Mouse (Mus musculus) MEL (cell line): ENCODE data around the gene Swsap1. TPM values are rescaled to one million over a fixed set of nuclear protein-coding genes. Genes with fewer than 3 reads are reported as not detected.
A peak's percentile ranks its signal among the peaks of the same experiment; 100 is the strongest.

ENCODE experiments used
- DNase-seq: peaks from one replicate; pipeline ENCODE4 v3.0.0; 2011; ENCODE audit warnings: low read depth, low spot score
- H3K27ac ChIP-seq: 2 replicates; pipeline ENCODE4 v1.5.1; 2012; ENCODE audit warnings: low read depth, mild to moderate bottlenecking, control low read depth, low read length, moderate library complexity; ENCODE audit not compliant: control insufficient read depth
- H3K27me3 ChIP-seq, 2 experiments: fragments of 150-350 bp in 1 of 2; sonication (generic) in 1 of 2; 2 replicates each; pipeline ENCODE4 v1.6.1; 2012; ENCODE audit warnings: low read length in 2 of 2, mild to moderate bottlenecking in 2 of 2, improper control_type of control experiment in 1 of 2, moderate library complexity in 1 of 2; ENCODE audit not compliant: insufficient read depth in 2 of 2, control insufficient read depth in 1 of 2
- H3K36me3 ChIP-seq, 2 experiments: 2 replicates each; pipeline ENCODE4 v1.6.1; 2012 to 2014; ENCODE audit warnings: low read length in 2 of 2, improper control_type of control experiment in 1 of 2, inconsistent platforms in 1 of 2, mild to moderate bottlenecking in 1 of 2; ENCODE audit not compliant: insufficient read depth in 2 of 2, control insufficient read depth in 1 of 2
- H3K4me1 ChIP-seq, 2 experiments: fragments of 150-350 bp in 1 of 2; sonication (generic) in 1 of 2; 2 replicates each; pipeline ENCODE4 v1.6.1; 2012; ENCODE audit warnings: low read length in 2 of 2, improper control_type of control experiment in 1 of 2, mild to moderate bottlenecking in 1 of 2; ENCODE audit not compliant: insufficient read depth in 2 of 2, control insufficient read depth in 1 of 2
- H3K4me3 ChIP-seq, 2 experiments: fragments of 150-350 bp in 1 of 2; sonication (generic) in 1 of 2; 2 replicates each; pipeline ENCODE4 v1.5.1; 2012; ENCODE audit warnings: low read depth in 2 of 2, low read length in 2 of 2, mild to moderate bottlenecking in 2 of 2, moderate library complexity in 2 of 2, control low read depth in 1 of 2, improper control_type of control experiment in 1 of 2; ENCODE audit not compliant: control insufficient read depth in 1 of 2, insufficient read depth in 1 of 2
- H3K79me2 ChIP-seq: 2 replicates; pipeline ENCODE4 v1.6.1; 2012; ENCODE audit warnings: mild to moderate bottlenecking, low read length, moderate library complexity; ENCODE audit not compliant: control insufficient read depth, poor library complexity, insufficient read depth
- H3K9ac ChIP-seq: 2 replicates; pipeline ENCODE4 v1.6.1; 2012; ENCODE audit warnings: low read depth, mild to moderate bottlenecking, control low read depth, low read length, moderate library complexity; ENCODE audit not compliant: control insufficient read depth, poor library complexity, severe bottlenecking
- H3K9me3 ChIP-seq: fragments of 150-350 bp; sonication (generic); replicated peaks from 2 replicates; pipeline ENCODE4 v1.6.1; 2012; ENCODE audit warnings: mild to moderate bottlenecking, low read length, improper control_type of control experiment, moderate library complexity; ENCODE audit not compliant: insufficient read depth
- BHLHE40 ChIP-seq: IDR thresholded peaks from 2 replicates; pipeline ENCODE4 v1.6.1; 2012; ENCODE audit warnings: low read depth, mild to moderate bottlenecking, inconsistent platforms, low read length, improper control_type of control experiment, borderline replicate concordance
- CHD2 ChIP-seq: IDR thresholded peaks from 2 replicates; pipeline ENCODE4 v1.6.1; 2011; ENCODE audit warnings: low read length, improper control_type of control experiment
- CTCF ChIP-seq, 3 experiments: IDR thresholded peaks in 2 of 3; conservative IDR thresholded peaks in 1 of 3; 2 replicates each; pipeline ENCODE4 v1.5.1; 2011 to 2012; ENCODE audit warnings: low read length in 3 of 3, low read depth in 2 of 3, mild to moderate bottlenecking in 2 of 3, improper control_type of control experiment in 1 of 3, inconsistent platforms in 1 of 3, mixed read lengths in 1 of 3, moderate library complexity in 1 of 3; ENCODE audit not compliant: control insufficient read depth in 1 of 3, insufficient read depth in 1 of 3, poor library complexity in 1 of 3, severe bottlenecking in 1 of 3
- GABPA ChIP-seq: IDR thresholded peaks from 2 replicates; pipeline ENCODE4 v1.6.1; 2012; ENCODE audit warnings: low read depth, mild to moderate bottlenecking, inconsistent platforms, low read length, improper control_type of control experiment, moderate library complexity
- JUND ChIP-seq: IDR thresholded peaks from 2 replicates; pipeline ENCODE4 v1.6.1; 2011; ENCODE audit warnings: low read depth, mild to moderate bottlenecking, improper control_type of control experiment, low read length
- MAZ ChIP-seq: IDR thresholded peaks from 2 replicates; pipeline ENCODE4 v1.6.1; 2012; ENCODE audit warnings: low read depth, mild to moderate bottlenecking, inconsistent platforms, low read length, improper control_type of control experiment
- MYB ChIP-seq: IDR thresholded peaks from 2 replicates; pipeline ENCODE4 v1.6.1; 2011; ENCODE audit warnings: mild to moderate bottlenecking, low read depth, low read length, improper control_type of control experiment
- MYC ChIP-seq: IDR thresholded peaks from 2 replicates; pipeline ENCODE4 v1.6.1; 2011; ENCODE audit warnings: low read depth, mild to moderate bottlenecking, low read length, improper control_type of control experiment, moderate library complexity
- NRF1 ChIP-seq: IDR thresholded peaks from 2 replicates; pipeline ENCODE4 v1.6.1; 2014; ENCODE audit warnings: low read depth, mild to moderate bottlenecking, inconsistent platforms, low read length, improper control_type of control experiment, moderate library complexity; ENCODE audit not compliant: poor library complexity, insufficient read depth, severe bottlenecking
- POLR2AphosphoS2 ChIP-seq: IDR thresholded peaks from 2 replicates; pipeline ENCODE4 v1.6.1; 2011; ENCODE audit warnings: low read length, improper control_type of control experiment
- POLR2AphosphoS5 ChIP-seq: IDR thresholded peaks from 2 replicates; pipeline ENCODE4 v1.6.1; 2012; ENCODE audit warnings: low read depth, borderline replicate concordance, mild to moderate bottlenecking, inconsistent platforms, low read length, moderate library complexity, mixed read lengths
- TAL1 ChIP-seq: IDR thresholded peaks from 2 replicates; pipeline ENCODE4 v1.6.1; 2012; ENCODE audit warnings: mild to moderate bottlenecking, inconsistent platforms, low read length, moderate library complexity, mixed read lengths
- ZC3H11A ChIP-seq: IDR thresholded peaks from 2 replicates; pipeline ENCODE4 v1.6.1; 2012; ENCODE audit warnings: low read depth, mild to moderate bottlenecking, inconsistent platforms, low read length, improper control_type of control experiment
- ZKSCAN1 ChIP-seq: IDR thresholded peaks from 2 replicates; pipeline ENCODE4 v1.6.1; 2012; ENCODE audit warnings: low read depth, mild to moderate bottlenecking, inconsistent platforms, low read length, improper control_type of control experiment, moderate library complexity
- ZNF384 ChIP-seq: IDR thresholded peaks from 2 replicates; pipeline ENCODE4 v1.6.1; 2012; ENCODE audit warnings: low read depth, mild to moderate bottlenecking, inconsistent platforms, low read length, improper control_type of control experiment
- polyA plus RNA-seq, 2 experiments: library from polyadenylated mRNA; stranded (reverse) in 1 of 2; unstranded in 1 of 2; fragments of >175 nt in 1 of 2; fragments of >200 nt in 1 of 2; gene quantifications; 2 replicates each; pipeline versions ENCODE4 v1.2.1 to v1.2.4; 2012; ENCODE audit warnings: low replicate concordance in 2 of 2, low read depth in 1 of 2; ENCODE audit not compliant: insufficient read length in 2 of 2, insufficient read depth in 1 of 2, missing spikeins in 1 of 2
- total RNA-seq: library from RNA; depleted of rRNA; stranded (reverse); fragments of 300-350 nt; gene quantifications from 2 replicates; pipeline ENCODE4 v1.2.3, GENCODE M21; 2012

Swsap1 gene
- total and polyA plus RNA-seq, 3 experiments = 17.2 to 19.3 TPM; not detected in 1

- H3K79me2 ChIP-seq = peaks cover 12% of the 10 kb centered on the region
- H3K4me1 ChIP-seq = peaks cover 7 to 28% of the 10 kb centered on the region in 2 experiments
- no peak for DNase-seq
- peak overlapping the region; percentile 52 to 66 for H3K4me3 ChIP-seq
- H3K9me3 ChIP-seq = no peaks in the 10 kb centered on the region
- peak overlapping the region; percentile 76 for H3K9ac ChIP-seq
- no peaks in the 10 kb centered on the region for H3K27me3 ChIP-seq
- peak in 1 of 3 experiments; percentile 61; a peak in 2 of 6 replicates for TF ChIP-seq CTCF (IDR thresholded peaks at IDR 0.05 in 2 of 3, conservative IDR thresholded peaks at IDR 0.05 in 1 of 3; ENCODE audit: control insufficient read depth in 1 of 3, insufficient read depth in 1 of 3, low read depth in 2 of 3, low read length in 3 of 3, poor library complexity in 1 of 3, severe bottlenecking in 1 of 3)
- TF ChIP-seq ZKSCAN1 = no peak
- H3K36me3 ChIP-seq = peaks cover 7 to 21% of the 10 kb centered on the region in 2 experiments
- peak overlapping the region; percentile 87 for H3K27ac ChIP-seq
Measured at GRCm38 (mm10) chr9:21955225-21955569, 358 bp upstream of the Swsap1 start.

DNA sequence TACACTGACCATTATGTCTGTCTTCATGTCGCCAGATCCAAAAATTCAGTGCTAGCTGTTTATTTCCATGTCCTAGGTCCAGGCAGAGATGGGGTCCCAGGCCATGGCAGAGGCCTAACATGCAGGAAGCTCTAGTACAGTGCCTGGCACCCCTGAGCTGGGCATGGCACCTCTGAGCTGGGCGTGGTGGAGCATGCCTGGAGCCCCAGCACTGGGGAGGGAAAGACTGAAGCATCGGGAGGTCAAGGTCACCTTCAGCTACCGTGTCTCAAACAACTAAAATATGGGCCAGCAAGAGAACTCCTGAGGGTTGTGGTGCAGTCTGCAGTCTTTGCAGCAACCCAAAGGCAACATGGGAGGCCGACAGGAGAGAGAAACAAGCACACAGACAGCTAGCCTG, 2.8 kb downstream of the Swsap1 start:
- H3K36me3 ChIP-seq = peaks cover 14 to 31% of the 10 kb centered on the region in 2 experiments
- DNase-seq = peak; percentile 39
- TF ChIP-seq POLR2AphosphoS5 = no peak
- TF ChIP-seq TAL1 = no peak
- TF ChIP-seq BHLHE40 = no peak
- TF ChIP-seq GABPA = no peak
- TF ChIP-seq MAZ = no peak
- no peak for TF ChIP-seq NRF1
- no peak for TF ChIP-seq MYC
- H3K9ac ChIP-seq = no peak overlapping the region
- H3K9me3 ChIP-seq = no peaks in the 10 kb centered on the region
- no peak overlapping the region for H3K4me3 ChIP-seq
- 0 out of 2 replicates have a peak overlapping the region, but pooled peaks have one; percentile 1 for H3K27ac ChIP-seq
- H3K4me1 ChIP-seq = peaks cover 12 to 39% of the 10 kb centered on the region in 2 experiments
- H3K27me3 ChIP-seq = no peaks in the 10 kb centered on the region
- peaks cover 39% of the 10 kb centered on the region for H3K79me2 ChIP-seq

- TF ChIP-seq ZNF384 (no peak), MYB (no peak), ZC3H11A (no peak), POLR2AphosphoS2 (no peak), BHLHE40 (no peak), CHD2 (no peak), JUND (no peak)
- TF ChIP-seq, all 39 proteins: peak for 0
- Histone ChIP-seq H3K36me3 (peaks cover 14 to 37% of the 10 kb centered on the region in 2 experiments), H3K4me1 (peaks cover 19 to 46% of the 10 kb centered on the region in 2 experiments), H3K27ac (no peak overlapping the region), H3K27me3 (no peaks in the 10 kb centered on the region), H3K9ac (no peak overlapping the region), H3K4me3 (no peak overlapping the region), H3K79me2 (peaks cover 42% of the 10 kb centered on the region), H3K9me3 (no peaks in the 10 kb centered on the region)
- no peak for DNase-seq
Measured at GRCm38 (mm10) chr9:21959244-21959643, 3.7 kb downstream of the Swsap1 start.
